Mouse (Mus musculus) embryo, embryonic 11 days (tissue): ENCODE results near the gene Kcna5.

Experiments used
- DNase-seq: peaks from one replicate; pipeline ENCODE4 v3.0.0-alpha.2; 2015

The Kcna5 gene

DNA sequence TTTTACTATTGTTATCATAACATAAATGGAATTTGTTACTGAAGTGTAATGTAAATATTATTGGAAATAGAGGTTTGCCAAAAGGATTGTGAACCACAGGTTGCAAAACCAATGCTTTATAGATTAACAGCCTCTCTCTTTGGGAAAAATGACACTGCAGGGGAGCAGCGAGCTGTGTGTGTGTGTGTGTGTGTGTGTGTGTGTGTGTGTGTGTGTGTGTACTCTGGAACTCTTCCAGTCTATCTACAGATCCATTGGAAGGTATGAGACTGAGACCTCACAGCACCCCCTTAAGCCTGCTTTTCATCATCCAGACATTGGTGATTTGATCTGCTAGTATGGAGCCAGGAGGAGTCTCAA is 679 bp upstream of the Kcna5 start:
- no peak for DNase-seq

DNA sequence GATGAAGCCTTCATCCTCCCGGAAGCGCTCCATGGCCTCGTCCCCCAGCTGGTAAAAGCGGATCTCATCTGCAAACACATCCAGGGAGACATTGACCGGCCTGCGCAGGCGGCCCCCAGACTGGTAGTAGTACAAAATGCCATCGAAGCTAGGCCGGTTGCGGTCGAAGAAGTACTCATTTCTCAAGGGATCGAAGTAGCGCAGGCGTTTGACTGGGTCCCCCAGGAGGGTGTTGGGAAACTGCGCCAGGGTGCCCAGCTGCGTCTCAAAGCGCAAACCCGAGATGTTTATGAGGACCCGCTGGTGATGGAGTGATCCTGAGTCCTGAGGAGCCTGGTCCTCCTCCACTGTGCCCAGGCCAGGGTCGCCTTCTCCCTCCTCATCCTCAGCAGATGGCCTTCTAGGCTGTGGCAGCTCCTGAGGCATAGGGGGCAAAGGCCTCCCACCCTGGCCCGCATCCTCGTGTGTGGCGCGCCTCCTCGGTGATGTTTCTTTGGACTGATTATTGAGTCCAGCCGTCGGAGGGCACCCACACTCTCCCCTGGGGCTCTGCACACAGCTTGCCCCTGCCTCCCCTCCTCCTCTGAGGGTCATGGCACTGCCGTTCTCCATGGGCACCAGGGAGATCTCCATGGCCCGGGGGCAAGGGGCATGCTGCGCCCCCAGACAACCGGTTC is 543 bp downstream of the Kcna5 start:
- no peak for DNase-seq

DNA sequence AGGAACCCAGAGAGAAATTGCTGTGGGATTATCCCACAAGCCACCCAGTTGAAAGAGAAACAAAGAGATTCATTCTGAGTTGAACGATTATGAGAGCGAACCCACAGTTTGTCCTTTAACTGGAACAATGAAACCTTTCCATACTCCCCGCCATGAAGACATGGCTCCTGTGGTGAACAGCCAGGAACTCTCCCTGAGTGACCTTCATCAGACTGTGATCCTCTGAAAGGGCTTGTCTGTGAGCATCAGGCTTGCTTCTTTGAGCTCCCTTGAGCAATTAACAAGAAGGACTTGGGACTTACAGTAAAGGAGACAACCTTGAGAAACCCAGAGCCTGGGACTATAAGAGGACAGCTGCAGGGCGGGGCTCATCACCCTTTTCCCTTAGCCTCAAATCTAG is 3.9 kb downstream of the Kcna5 start:
- no peak for DNase-seq

DNA sequence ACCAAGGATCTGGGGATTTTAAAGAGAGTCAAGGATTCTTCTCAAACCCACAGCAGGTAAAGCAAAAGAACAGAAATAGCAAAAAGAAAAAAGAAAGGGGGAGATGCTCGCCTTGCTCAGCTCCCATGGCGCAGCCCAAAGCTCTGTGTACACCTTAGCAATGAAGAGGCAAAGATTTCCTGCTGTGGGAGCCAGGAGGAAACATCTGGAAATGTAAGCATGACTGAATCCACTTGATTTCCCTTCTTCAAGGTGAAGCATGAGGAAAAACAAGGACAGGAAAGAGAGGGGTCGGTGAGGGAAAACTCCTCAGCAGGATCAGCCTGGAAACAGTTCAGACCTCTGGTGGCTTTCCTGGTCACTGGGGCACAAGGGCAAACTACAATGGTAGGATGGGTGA is 5.2 kb downstream of the Kcna5 start:
- DNase-seq: no peak

DNA sequence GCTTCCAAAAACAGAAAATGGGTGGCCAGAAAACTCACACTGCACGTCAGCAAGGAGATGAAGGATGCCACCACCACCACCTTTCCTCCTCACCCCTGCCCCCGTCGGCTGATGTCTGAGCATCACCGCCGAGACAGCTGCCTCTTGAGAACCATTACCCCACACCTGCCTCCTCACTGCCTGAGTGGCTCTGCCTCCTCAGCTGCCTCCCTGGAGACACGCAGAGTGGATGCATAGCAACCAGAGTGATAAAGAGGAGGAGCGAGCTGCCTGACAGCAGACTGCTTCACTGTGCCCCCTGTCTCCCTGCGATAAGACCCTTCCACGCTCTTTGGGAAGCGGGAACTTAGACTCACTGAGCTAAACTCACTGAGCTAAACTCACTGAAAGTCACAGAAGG is 20.5 kb downstream of the Kcna5 start:
- peak; percentile 51 for DNase-seq

DNA sequence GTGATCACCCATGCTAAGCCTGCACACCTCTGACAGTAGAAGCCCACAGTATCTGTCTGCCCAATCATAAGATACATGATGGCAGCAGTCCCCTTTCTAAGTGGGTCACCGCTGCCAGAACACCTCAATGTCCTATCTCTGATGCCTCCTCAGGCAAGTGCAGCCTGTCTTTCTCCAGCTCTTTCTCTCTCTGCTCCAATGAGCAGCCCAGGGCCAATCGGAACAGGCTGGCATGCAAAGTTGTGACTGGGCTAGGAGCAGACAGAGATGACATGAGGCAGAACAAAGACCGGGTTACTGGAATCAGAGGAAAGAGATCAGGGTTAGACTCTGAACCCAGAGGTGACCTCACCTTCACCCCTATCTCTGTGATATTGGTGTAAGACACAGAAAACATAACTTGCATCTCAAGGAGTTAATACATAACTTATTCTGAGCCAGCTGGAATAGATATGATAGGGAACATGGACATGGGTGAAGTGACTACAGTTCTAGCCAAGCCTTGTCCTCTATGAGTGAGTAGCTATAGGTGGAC is 21.4 kb downstream of the Kcna5 start:
- no peak for DNase-seq

DNA sequence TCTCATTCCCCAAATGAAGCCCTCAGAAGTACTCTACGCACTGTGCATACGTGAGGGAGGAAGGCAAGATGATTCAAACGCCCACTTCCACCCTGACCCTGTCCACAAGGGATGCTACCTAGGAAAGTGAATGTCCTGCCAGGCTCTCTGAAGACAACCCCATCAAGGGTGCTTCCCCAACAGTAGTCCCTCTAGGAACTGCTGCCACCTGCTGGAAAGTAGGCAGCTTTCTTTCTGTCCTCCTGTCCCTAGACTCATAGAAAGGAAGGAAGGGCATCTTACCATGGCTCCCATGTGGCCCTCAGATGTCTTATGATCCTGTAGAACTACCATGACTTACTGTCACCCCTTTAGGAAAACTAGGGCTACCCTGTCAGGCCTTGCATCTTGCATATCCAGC is 22.1 kb downstream of the Kcna5 start:
- no peak for DNase-seq

DNA sequence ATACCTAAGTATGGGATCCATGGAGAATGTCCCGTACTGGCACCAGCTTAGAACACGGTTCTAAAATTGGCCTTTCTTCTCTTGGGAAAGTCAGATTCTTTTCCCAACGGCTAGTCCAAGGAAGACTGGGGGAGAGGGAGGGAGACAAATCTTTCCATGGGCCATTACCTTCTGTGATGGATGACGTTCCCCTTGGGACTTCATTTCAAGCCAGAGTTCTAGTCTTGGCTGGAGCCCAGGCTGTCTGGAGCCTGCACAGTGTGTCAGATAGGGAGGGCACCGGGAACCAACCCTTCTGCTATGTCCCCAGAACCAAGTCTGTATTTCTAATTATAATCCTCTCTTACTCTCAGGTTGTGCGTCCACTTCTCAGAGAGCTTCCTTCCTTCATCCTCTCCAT is 26.5 kb downstream of the Kcna5 start:
- DNase-seq: no peak

DNA sequence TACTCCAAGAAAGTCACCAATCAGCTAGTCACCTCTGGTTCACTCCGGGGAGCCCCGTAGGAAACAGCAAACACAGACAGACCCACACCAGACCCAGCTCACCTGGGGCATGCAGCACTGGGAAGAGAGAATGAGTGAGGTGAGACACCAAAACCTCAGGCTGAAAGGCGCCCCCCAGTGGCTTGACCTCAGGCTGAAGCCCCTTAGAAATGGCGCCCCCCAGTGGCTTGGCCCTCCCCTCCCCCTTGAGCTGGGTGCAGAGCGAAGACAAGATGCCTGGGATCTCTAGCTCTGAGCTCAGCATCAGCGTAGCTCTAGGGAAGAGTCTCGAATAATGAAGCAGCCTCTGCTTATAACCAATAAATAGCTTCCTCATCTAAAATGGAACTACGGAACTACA is 31.3 kb downstream of the Kcna5 start:
- no peak for DNase-seq

DNA sequence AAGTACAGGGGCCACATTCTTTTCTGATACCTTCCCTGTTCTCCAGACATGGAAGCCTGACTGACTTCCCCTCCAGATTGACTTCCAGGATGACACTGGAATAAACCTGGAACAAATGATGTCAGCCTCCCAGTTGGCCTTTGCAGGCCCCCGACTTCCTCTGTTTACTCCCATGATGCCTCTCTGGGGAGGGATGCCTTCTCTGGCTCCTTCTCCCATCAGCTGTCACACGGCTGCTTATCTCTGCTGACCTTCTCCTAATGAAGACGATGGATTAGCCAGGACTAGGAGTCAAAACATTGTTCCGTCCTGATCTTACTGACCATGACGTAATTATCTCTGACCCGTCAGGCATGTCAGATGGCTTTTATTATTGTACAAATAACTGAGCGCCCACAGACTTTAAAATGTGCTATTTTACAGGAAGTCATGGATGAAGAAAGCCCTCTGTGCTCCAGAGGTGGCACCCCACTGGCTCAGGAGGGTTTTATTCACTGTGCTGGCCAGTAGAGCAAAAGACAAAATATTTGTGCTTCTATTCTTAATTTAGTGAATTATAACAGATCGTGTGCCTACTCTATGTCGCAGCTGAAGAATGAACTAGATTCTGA is 32.4 kb downstream of the Kcna5 start:
- peak; percentile 23 for DNase-seq

DNA sequence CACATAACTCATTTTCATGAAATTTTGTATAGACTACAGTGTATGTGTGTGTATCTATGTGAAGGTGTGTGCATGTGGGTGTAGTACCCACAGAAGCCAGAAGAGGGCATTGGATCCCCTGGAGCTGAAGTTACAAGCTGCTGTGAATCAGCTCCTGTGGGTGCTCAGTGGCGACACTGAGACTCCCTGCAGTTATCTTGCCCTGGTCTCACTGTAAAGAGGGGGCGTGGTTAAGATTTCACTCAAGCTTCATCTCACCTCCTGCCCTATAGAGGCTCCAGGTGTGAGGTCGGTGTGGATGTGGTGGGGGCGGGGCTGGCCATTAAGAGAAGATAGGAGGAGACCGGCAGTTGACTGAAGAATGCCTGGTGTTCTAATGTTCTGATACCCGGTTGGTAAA is 34.2 kb downstream of the Kcna5 start:
- DNase-seq: no peak

DNA sequence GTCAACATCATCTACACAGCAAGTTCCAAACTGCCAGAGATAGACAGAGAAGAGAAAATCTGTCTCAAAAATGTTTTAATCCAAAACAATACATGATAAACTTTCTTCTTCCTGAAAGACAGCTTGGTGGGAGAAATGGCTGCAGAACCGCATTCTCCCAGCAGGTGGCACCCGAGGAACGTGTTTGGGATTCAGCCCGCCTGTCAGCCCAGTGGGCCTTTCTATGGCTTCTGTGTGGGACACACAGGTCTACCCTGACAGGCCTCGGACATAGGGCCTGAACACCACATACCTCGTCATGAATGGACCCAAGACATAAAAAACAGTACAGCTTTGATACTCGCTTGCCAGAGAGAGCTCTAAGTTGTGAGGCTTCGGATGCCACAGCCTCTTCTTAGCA is 35.1 kb downstream of the Kcna5 start:
- peak; percentile 75 for DNase-seq

DNA sequence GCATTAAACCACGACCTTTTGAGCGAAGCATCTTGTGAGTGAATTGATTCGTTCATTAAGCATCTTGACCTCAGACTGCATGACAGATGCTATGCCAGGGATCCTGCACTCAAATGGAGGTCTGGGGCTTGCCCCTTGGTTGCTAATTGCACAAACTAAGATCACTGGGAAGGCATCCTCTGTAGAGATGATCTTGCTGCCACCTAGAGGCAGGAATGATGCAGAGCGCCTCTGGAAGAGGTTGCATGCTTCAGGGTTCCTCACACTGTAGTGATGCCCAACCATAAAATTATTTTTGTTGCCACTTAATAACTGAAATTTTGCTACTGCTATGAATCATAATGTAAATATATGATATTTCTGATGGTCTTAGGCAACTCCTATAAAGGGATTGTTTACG is 37.3 kb downstream of the Kcna5 start:
- peak; percentile 77 for DNase-seq

DNA sequence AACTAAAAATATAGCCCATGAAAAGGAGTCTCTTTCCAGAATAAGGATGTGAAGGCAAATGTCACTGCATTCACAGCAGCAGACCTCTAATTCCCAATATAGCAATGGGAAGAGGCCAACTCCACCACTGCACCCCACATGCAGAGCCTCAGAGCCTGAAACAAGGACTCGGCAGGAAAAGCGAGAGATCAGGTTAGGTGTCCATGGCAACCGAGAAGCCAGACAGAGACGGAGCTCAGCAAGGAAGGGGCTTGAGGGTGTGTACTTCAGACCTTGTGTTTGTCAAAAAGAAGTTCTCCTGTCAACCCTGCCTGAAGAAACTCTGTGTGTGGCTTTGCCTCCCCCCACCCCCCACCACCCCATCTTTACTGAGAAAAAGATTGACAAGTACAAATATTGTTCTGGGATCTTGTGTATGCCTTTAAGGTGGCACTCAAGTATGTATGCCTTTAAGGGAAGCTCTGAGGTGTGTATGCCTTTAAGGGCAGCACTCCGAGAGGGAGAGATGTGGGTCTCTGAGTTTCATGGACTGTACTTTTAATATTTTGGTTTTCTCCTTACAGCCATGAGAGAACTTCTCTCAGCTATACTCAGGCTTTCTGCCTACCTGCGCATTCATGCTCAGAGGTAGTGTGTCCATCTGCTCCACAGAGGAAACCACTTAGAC is 37.9 kb downstream of the Kcna5 start:
- peak; percentile 41 for DNase-seq

DNA sequence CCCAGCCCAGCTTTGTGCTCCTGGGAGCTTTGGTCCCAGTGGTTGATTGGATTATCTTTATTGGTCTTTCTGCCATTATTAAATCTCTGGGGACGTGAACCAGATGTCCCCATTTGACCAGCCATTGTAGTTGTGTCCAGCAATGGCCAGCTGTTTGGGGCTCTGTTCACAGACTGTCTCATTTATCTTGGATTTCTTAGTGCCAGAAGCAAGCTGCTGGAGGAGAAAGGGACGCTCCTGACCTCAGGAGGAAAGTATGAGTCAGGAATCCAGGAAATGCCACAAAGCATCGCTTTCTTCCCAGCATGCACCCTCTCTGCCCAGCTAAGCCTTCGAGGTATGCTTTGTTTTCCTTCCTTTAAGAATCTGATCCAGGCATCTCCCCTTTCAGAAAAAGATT is 48.1 kb downstream of the Kcna5 start:
- no peak for DNase-seq

DNA sequence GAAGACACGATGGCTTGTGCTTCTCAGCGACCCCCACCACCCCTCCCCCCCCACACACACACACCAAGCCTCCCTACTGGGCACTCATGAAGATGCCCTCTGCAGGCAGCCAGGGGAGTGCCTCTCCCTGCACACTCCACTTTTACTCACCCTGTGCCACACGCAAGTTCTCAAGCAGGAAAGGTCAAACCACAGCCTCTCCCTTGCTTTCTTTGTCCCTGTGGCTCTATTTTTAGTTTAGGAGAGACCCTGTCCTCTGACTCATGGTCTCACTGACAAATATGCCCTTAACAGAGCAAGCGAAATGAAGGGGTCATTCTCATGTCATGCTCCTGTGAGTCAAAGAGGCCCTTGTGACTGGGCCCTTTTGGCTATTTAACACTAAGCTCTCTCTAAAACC is 50.3 kb downstream of the Kcna5 start:
- DNase-seq: no peak

DNA sequence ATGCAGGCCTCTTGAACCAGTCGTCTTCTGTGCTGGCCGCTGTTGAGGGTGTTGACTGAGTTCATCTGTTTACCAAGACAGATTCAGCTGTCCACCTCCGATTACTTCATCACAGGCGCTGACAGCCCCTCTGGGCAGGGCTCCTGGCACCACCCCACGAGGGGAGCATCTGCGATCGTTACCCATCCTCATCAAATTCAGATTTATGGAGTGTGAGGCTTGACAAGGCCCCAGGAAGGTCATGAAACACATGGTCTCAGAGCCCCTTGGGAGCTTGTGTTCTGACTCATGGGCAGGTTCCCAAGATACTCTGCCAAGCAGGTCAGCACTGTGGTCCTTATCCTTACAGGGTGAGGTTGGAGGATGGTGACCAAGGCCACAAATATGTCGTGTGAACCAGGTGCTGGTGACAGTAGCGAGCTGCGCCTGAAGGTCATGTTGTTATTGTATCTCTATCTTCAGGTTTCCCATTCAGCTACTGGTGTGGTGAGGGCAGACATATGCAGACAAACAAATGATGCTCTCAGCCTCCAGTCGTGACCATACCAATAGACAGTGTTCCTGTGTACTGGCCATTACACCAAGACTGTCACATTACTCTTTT is 51.8 kb downstream of the Kcna5 start:
- DNase-seq: no peak
